Mouse (Mus musculus) midbrain, embryonic 10.5 days (tissue): ENCODE measurements around the gene Icam2. TPM values are rescaled to one million over a fixed set of nuclear protein-coding genes. Genes with fewer than 3 reads are reported as not detected.
A peak's percentile ranks its signal among the peaks of the same experiment; 100 is the strongest.
"Not testable (repeated sequence)": the region's sequence is repeated elsewhere in the genome, so short reads cannot be mapped to it uniquely, and the experiment has no call there.

Experiments used
- DNase-seq: peaks from one replicate; pipeline ENCODE4 v3.0.0-alpha.2; 2017; ENCODE audit warnings: low spot score
- H3K27ac ChIP-seq: fragments of 300-500 bp; sonication (generic); replicated peaks from 2 replicates; pipeline ENCODE4 v1.5.1; 2016; ENCODE audit warnings: mild to moderate bottlenecking
- H3K27me3 ChIP-seq: fragments of 300-500 bp; sonication (generic); 2 replicates; pipeline ENCODE4 v1.6.1; 2016; ENCODE audit warnings: low read depth, mild to moderate bottlenecking; ENCODE audit not compliant: poor library complexity, severe bottlenecking
- H3K36me3 ChIP-seq: fragments of 300-500 bp; sonication (generic); 2 replicates; pipeline ENCODE4 v1.6.1; 2016; ENCODE audit warnings: mild to moderate bottlenecking, moderate library complexity
- H3K4me1 ChIP-seq: fragments of 300-500 bp; sonication (generic); 2 replicates; pipeline ENCODE4 v1.6.1; 2016
- H3K4me3 ChIP-seq: fragments of 300-500 bp; sonication (generic); 2 replicates; pipeline ENCODE4 v1.5.1; 2016; ENCODE audit warnings: mild to moderate bottlenecking, moderate library complexity
- H3K9me3 ChIP-seq: fragments of 300-500 bp; sonication (generic); replicated peaks from 2 replicates; pipeline ENCODE4 v1.6.1; 2016; ENCODE audit warnings: mild to moderate bottlenecking
- WGBS: fragments of 180-500 bp; shearing (Covaris S2); methylation state at CpG from one replicate; pipeline ENCODE4 v1.1.7; 2016; 5-methylcytosine and 5-hydroxymethylcytosine counted together
- polyA plus RNA-seq: library from polyadenylated mRNA; unstranded; fragments of >200 nt; fragmentation: Nextera tagmentation; extraction: Ambion mirVana; gene quantifications from 2 replicates; pipeline ENCODE4 v1.2.1, GENCODE M21; 2016

The Icam2 gene
- polyA plus RNA-seq, 1 experiment from 2014 or later = 15.0 TPM

DNA sequence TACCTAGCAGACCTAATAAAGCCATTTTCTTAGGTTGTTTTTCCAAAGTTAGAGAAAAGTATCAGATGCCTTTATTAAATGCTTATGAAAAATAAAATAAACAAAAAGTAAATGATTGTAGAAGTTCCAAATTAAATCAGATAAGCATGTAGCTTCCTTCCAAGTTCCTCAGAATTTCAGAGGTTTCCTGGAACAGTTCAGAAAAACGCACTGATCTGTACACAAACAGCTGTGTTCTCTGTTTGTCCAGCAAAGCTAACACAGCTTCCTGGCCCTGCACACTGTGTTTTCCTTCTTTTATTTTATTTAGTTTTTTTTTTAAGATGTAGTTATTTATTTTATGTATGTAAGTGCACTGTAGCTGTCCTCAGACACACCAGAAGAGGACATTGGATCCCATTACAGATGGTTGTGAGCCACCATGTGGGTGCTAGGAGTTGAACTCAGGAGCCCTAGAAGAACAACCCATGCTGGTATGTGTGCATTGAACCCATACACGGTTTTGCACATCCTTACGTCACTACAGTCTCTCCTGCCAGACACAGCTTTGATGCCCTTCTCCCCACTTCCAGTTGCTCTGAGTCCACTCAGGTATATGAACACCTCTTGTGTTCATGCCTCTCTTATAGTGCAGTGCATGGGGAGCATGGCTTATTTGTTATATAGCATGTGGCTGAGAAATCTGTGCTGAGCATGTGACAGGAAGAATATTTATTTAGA is 24.9 kb upstream of the Icam2 start:
- H3K4me1 ChIP-seq = no peaks in the 10 kb centered on the region
- H3K4me3 ChIP-seq = no peak overlapping the region
- H3K9me3 ChIP-seq = no peaks in the 10 kb centered on the region
- H3K27ac ChIP-seq = no peak overlapping the region
- WGBS = 91% methylated on average over 3 of the region's 3 CpGs
- H3K36me3 ChIP-seq = peaks cover 33% of the 10 kb centered on the region
- H3K27me3 ChIP-seq = no peaks in the 10 kb centered on the region
- DNase-seq = no peak

DNA sequence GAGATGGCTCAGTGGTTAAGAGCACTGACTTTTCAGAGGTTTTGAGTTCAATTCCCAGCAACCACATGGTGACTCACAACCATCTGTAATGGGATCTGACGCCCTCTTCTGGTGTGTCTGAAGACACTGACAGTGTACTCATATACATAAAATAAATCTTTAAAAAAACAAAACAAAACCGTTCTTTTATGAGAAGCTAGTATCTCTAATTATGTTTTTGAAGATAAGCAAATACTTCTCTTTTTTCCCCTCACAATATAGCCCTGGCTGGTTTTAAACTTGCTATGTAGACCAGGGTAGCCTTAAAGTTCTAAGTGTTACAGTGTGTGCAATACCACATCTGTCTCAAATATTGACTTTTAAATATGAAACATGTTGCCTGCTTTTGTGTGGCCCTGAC is 23.3 kb upstream of the Icam2 start:
- peaks cover 48% of the 10 kb centered on the region for H3K36me3 ChIP-seq
- no peaks in the 10 kb centered on the region for H3K4me1 ChIP-seq
- 78% methylated on average over 2 of the region's 2 CpGs for WGBS
- H3K9me3 ChIP-seq = no peaks in the 10 kb centered on the region
- DNase-seq = no peak
- H3K27ac ChIP-seq = no peak overlapping the region
- H3K4me3 ChIP-seq = no peak overlapping the region
- no peaks in the 10 kb centered on the region for H3K27me3 ChIP-seq

DNA sequence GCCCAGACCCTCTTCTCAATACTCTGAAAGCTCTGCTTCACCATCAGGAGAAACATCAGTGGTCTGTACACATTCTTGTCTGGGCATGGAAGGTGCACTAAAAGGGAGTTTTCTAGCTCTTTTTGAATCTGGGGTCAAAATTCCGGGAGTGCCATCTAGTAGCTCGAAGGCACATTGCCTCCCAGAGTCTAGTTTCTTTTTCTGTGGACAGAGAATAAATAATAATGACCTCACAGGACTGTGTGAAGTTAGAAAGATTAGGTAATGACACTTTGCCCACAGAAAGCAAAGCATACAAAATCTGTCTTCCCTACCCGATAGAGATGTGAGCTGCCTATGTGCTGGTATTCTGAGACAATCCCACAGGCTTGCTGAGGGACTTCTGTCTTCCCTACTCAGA is 22.6 kb upstream of the Icam2 start:
- WGBS = 89% methylated on average over 3 of the region's 3 CpGs
- peaks cover 54% of the 10 kb centered on the region for H3K36me3 ChIP-seq

DNA sequence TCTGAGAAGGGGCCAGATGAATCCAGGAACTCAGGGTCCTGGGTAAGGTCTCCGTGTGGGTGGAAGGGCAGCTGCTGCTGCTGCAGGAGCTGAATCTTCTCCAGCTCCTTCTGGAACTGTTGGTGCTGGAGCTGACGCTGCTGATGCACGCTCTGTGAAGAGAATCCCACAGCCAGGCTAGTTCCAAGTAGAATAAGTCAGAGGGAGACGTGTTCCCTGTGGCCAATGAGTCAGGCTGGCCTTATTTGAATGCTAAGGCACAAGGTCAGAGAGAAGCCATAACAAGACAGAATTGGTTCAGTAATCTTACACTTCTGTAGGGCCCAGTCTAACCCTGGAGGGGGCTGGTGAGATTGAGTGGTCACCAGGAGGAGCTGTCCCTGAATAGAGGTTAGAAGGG is 22.1 kb upstream of the Icam2 start:
- 75% methylated on average over 4 of the region's 4 CpGs for WGBS
- H3K4me1 ChIP-seq = no peaks in the 10 kb centered on the region
- H3K27ac ChIP-seq = no peak overlapping the region
- H3K9me3 ChIP-seq = no peaks in the 10 kb centered on the region
- no peak overlapping the region for H3K4me3 ChIP-seq
- no peaks in the 10 kb centered on the region for H3K27me3 ChIP-seq
- DNase-seq = no peak
- peaks cover 57% of the 10 kb centered on the region for H3K36me3 ChIP-seq

More for the DNA sequence above, 22.6 kb upstream of the Icam2 start:
- Histone ChIP-seq H3K27me3 (no peaks in the 10 kb centered on the region), H3K27ac (no peak overlapping the region), H3K9me3 (no peaks in the 10 kb centered on the region), H3K4me1 (no peaks in the 10 kb centered on the region), H3K4me3 (no peak overlapping the region)
- no peak for DNase-seq

DNA sequence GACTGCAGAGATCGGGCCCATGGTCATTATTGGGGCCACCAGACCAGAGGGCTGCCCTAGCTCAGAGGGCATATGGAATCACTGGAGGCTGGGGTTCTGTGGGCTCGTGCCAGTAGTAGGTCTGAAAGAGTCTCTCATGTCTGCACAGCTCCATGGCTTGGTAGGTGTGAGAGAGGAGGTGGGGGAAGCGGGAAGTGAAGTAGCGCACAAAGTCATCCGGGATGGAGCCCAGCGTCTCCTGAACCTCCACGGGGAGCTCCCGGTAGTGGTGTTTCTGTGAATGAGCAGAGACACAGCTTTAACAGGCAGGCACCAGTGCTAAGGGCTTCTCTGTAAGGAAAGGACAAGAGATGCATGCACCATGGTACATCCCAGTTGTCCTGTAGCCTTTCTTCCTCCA is 10.6 kb upstream of the Icam2 start:
- WGBS = 90% methylated on average over 8 of the region's 8 CpGs
- Histone ChIP-seq H3K27me3 (no peaks in the 10 kb centered on the region), H3K27ac (no peak overlapping the region), H3K4me1 (no peaks in the 10 kb centered on the region), H3K36me3 (peaks cover 42% of the 10 kb centered on the region), H3K9me3 (no peaks in the 10 kb centered on the region), H3K4me3 (no peak overlapping the region)
- no peak for DNase-seq

DNA sequence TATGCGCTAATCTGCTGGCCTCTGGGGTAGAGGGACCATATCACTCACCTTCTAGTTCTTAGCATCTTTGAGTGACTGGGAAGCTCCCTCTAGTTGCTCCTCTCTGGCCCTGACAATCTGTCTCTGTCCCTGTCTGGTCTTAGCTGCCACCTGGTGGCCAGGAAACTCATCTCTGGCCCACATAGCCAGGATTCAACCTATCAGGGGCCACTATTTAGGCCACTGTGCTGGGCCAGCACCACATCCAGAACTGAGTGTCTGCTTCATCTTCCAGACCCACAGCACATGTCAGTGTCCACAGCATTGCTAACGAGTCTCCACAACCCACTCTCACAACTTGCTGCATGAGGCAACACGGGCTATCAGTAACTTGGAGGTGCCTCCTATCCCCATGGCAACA is 9.8 kb upstream of the Icam2 start:
- Histone ChIP-seq H3K27me3 (no peaks in the 10 kb centered on the region), H3K36me3 (peaks cover 35% of the 10 kb centered on the region), H3K4me1 (no peaks in the 10 kb centered on the region), H3K9me3 (no peaks in the 10 kb centered on the region), H3K4me3 (no peak overlapping the region), H3K27ac (no peak overlapping the region)
- no peak for DNase-seq
- 86% methylated on average over 3 of the region's 3 CpGs for WGBS

DNA sequence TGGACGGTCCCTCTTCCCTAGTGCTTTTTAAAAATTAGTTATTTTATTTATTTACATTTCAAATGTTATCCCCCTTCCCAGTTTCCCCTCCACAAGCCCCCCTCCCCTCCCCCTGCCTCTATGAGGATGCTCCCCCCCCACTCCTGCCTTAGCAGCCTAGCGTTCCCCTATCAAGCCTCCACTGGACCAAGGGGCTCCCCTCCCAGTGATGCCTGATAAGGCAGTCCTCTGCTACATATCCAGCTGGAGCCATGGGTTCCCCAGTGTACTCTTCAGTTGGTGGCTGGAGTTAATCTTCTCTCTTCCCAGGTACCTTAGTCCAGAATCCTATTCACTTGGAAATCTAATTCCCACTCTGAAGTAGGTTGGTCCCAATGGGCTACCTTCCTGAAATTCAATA is 6.2 kb upstream of the Icam2 start:
- not testable (repeated sequence) for H3K9me3 ChIP-seq, H3K4me3 ChIP-seq, H3K4me1 ChIP-seq, H3K27ac ChIP-seq, DNase-seq, H3K27me3 ChIP-seq
- peaks cover 16% of the 10 kb centered on the region for H3K36me3 ChIP-seq
- WGBS = 96% methylated on average over 2 of the region's 2 CpGs

DNA sequence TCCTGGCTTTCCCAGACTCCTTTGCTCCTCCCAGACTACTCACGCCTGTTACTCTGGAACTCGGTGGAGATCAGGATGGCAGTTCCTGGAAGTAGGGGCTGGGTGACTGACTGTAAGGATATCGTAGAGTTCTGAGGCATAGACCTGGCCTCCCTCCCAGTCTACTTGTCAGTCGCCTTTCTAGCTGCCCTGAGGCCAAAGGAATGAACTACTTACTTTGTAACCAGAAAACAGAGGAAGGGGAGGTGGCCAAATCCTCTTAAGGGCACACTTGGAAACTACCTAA is 5.4 kb upstream of the Icam2 start:
- Histone ChIP-seq H3K36me3 (peaks cover 8% of the 10 kb centered on the region), H3K9me3 (no peaks in the 10 kb centered on the region), H3K4me1 (no peaks in the 10 kb centered on the region), H3K27ac (no peak overlapping the region), H3K27me3 (no peaks in the 10 kb centered on the region), H3K4me3 (no peak overlapping the region)
- no peak for DNase-seq
- 70% methylated on average over 4 of the region's 4 CpGs for WGBS

DNA sequence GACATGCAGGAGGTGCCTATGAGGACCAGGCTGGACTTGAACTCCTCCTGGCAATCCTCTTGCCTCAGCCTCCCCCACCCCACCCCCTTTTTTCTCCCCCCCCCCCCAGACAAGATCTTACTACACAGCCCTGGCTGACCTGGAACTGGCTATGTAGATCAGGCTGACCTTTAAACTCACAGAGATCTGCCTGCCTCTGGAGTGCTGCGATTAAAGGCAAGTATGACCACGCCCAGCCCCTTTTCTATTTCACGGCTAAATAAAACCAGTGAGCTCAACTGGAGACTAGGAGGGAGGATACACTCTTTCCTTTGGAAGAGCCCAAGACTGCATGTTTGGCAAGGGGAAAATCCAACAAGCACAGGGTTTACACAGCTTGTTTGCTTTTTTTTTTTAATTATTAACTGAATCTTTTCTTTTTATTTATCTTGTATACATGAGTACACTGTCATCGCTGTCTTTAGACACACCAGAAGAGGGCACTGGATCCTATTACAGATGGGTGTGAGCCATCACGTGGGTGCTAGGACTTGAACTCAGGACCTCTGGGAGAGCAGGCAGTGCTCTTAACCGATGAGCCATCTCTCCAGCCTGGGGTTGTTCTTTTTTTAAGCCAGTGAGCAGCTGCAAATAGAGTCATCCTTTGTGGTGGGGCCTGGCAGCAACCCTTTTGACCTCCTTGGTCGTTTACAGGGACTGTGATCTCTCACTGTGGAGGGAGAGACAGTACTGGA is 4.9 kb upstream of the Icam2 start:
- WGBS = 68% methylated on average over 7 of the region's 7 CpGs
- Histone ChIP-seq H3K27ac (no peak overlapping the region), H3K4me3 (no peak overlapping the region), H3K9me3 (no peaks in the 10 kb centered on the region), H3K4me1 (no peaks in the 10 kb centered on the region), H3K36me3 (peaks cover 3% of the 10 kb centered on the region), H3K27me3 (no peaks in the 10 kb centered on the region)
- DNase-seq = no peak

DNA sequence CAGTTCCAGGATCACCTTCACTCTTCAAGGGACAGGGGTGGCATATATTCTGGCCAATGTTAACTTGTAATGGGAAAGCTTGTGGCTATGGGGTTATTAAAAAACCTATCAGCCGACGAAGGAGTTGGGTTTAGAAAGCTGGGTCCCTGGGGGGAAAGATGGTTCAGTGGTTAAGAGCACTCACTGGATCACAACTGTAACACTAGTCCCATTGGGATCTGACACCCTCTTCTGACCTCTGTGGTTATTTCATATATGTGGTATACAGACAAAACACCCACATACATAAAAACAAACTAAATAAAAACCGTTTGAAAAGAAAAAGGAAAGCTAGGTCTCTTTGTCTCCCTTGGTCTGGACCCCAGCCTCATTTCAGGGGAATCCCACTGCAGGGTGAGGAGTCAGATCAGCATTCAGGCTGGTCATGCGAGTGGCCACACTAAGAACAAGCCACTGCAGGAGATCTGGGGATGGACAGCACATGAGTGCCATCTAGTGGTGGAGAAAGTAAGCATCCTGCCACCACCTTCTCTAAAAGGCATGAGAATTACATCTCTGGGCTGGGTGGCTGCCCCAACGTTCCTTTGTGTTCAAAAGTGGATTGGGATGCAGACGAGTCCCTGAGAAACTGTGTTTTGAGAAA is 3.8 kb upstream of the Icam2 start:
- WGBS = 34% methylated on average over 6 of the region's 6 CpGs
- Histone ChIP-seq H3K27ac (no peak overlapping the region), H3K4me3 (no peak overlapping the region), H3K9me3 (no peaks in the 10 kb centered on the region), H3K36me3 (no peaks in the 10 kb centered on the region), H3K4me1 (no peaks in the 10 kb centered on the region), H3K27me3 (no peaks in the 10 kb centered on the region)
- DNase-seq = peak; percentile 73

DNA sequence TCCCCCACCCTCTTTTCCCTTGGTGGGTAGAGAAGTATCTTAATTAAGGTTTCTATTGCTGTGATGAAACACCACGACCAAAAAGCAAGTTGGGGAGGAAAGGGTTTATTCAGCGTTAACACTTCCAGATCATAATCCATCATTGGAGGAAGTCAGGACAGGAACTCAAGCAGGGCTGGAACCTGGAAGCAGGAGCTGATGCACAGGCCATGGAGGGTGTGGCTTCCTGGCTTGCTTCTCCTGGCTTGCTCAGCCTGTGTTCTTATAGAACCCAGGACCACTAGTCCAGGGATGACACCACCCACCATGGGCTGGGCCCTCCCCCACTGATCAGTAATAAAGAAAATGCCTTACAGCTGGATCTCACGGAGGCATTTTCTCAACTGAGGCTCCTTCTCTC is 2.9 kb upstream of the Icam2 start:
- Histone ChIP-seq H3K4me3 (no peak overlapping the region), H3K27ac (no peak overlapping the region), H3K4me1 (no peaks in the 10 kb centered on the region), H3K36me3 (no peaks in the 10 kb centered on the region), H3K9me3 (no peaks in the 10 kb centered on the region), H3K27me3 (no peaks in the 10 kb centered on the region)
- 81% methylated on average over 3 of the region's 3 CpGs for WGBS
- DNase-seq = no peak

DNA sequence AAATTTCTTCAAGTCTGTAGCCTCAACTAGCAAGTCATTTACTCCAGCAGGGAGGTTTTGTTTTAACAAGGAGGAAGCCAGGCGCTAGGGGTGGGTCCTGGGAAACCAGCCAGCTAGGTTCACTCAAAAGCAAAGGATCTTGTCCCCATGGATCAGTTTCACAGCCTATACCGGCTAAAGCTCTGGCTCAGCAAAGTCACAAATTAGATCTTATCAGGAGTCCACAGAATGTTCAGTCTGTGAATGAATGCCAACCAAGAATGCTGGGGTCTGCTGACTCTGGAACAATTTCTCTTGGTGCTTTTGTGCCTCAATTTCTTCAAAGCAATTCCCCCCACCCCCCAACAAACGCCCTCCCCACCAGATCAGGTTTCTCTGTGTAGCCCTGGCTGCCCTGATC is 1.7 kb upstream of the Icam2 start:
- 48% methylated on average over 3 of the region's 3 CpGs for WGBS
- Histone ChIP-seq H3K36me3 (no peaks in the 10 kb centered on the region), H3K4me1 (no peaks in the 10 kb centered on the region), H3K27me3 (no peaks in the 10 kb centered on the region), H3K4me3 (no peak overlapping the region), H3K9me3 (no peaks in the 10 kb centered on the region), H3K27ac (no peak overlapping the region)
- DNase-seq = no peak

DNA sequence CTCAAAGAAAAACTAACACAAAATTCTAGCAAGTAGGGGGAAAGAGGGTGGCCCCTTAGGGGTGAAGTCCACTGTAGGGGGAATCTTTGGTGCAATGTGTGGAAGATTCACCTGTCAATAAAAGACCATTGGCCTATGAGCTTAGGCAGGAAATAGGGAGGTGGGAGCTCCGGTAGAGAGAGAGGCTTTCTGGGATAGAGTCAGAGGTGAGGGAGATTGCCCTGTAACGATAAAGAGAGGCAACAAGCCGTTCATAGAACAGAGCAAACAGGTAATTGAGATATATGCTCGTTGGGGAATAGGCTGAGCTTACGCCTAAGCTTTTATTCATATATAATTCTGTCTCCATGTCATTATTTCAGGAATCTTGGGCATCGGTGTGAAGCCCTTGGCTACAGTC is 855 bp downstream of the Icam2 start:
- H3K4me1 ChIP-seq = no peaks in the 10 kb centered on the region
- no peaks in the 10 kb centered on the region for H3K36me3 ChIP-seq
- no peak overlapping the region for H3K27ac ChIP-seq
- H3K27me3 ChIP-seq = no peaks in the 10 kb centered on the region
- no peak overlapping the region for H3K4me3 ChIP-seq
- DNase-seq = no peak
- 89% methylated on average over 6 of the region's 6 CpGs for WGBS
- H3K9me3 ChIP-seq = no peaks in the 10 kb centered on the region
